Mouse (Mus musculus) embryonic facial prominence, embryonic 13.5 days (tissue): ENCODE results near the gene Gpx1. TPM values are rescaled to one million over a fixed set of nuclear protein-coding genes. Genes with fewer than 3 reads are reported as not detected.

Experiments used
- ATAC-seq: fragments of 200-750 bp; cut with Nextera tagmentation; 2 replicates; pipeline ENCODE4 v1.8.0; 2017; ENCODE audit warnings: low read depth; ENCODE audit not compliant: insufficient number of reproducible peaks, insufficient read depth, low FRiP score, low TSS enrichment
- H3K27ac ChIP-seq: fragments of 300-500 bp; sonication (generic); 2 replicates; pipeline ENCODE4 v1.5.1; 2015; ENCODE audit warnings: moderate library complexity, mild to moderate bottlenecking, inconsistent platforms
- H3K27me3 ChIP-seq: fragments of 300-500 bp; sonication (generic); 2 replicates; pipeline ENCODE4 v1.6.1; 2015; ENCODE audit warnings: mild to moderate bottlenecking, inconsistent platforms
- H3K36me3 ChIP-seq: fragments of 300-500 bp; sonication (generic); 2 replicates; pipeline ENCODE4 v1.6.1; 2015; ENCODE audit warnings: mild to moderate bottlenecking, inconsistent platforms
- H3K4me1 ChIP-seq: fragments of 300-500 bp; sonication (generic); 2 replicates; pipeline ENCODE4 v1.6.1; 2015; ENCODE audit warnings: inconsistent platforms
- H3K4me2 ChIP-seq: fragments of 300-500 bp; sonication (generic); 2 replicates; pipeline ENCODE4 v1.6.1; 2015; ENCODE audit warnings: moderate library complexity, mild to moderate bottlenecking, inconsistent platforms
- H3K4me3 ChIP-seq: fragments of 300-500 bp; sonication (generic); 2 replicates; pipeline ENCODE4 v1.5.1; 2015; ENCODE audit warnings: mild to moderate bottlenecking, inconsistent platforms
- H3K9ac ChIP-seq: fragments of 300-500 bp; sonication (generic); 2 replicates; pipeline ENCODE4 v1.6.1; 2015; ENCODE audit warnings: mild to moderate bottlenecking, inconsistent platforms
- H3K9me3 ChIP-seq: fragments of 300-500 bp; sonication (generic); 2 replicates; pipeline ENCODE4 v1.6.1; 2016; ENCODE audit warnings: inconsistent platforms
- WGBS: fragments of 180-500 bp; shearing (Covaris S2); methylation state at CpG from one replicate; pipeline ENCODE4 v1.1.7; 2015; ENCODE audit warnings: mixed read lengths; 5-methylcytosine and 5-hydroxymethylcytosine counted together
- polyA plus RNA-seq: library from polyadenylated mRNA; unstranded; fragments of >200 nt; fragmentation: Nextera tagmentation; extraction: Ambion mirVana; gene quantifications from 2 replicates; pipeline ENCODE4 v1.2.1, GENCODE M21; 2015

The Gpx1 gene
- polyA plus RNA-seq, 1 experiment from 2014 or later = 775 TPM

DNA sequence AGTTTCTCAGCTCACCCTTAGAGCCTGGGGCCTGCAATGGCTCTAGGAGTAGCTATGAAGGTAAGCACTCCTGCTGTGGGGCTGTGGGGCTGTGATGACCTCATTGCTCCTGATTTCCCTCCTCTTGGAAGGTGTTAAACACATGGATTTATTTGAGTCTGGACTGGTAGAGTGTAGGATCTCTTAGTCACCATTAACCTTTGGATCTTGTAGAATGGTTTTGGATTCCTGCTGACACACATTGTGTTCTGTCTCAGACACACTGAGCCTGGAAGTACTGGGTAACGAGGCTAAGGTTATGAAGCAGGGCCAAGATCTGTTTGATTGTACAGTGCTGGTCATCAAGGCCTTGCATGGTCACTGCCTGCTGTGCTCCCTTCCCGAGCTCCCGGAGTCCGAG is 40.6 kb downstream of the Gpx1 start:
- Histone ChIP-seq H3K4me1 (no peaks in the 10 kb centered on the region), H3K4me3 (no peak overlapping the region), H3K36me3 (peaks cover 95% of the 10 kb centered on the region), H3K27ac (no peak overlapping the region), H3K9ac (no peak overlapping the region), H3K27me3 (no peaks in the 10 kb centered on the region), H3K4me2 (no peak overlapping the region), H3K9me3 (no peaks in the 10 kb centered on the region)
- ATAC-seq = no peak
- WGBS = 87% methylated on average over 4 of the region's 4 CpGs

DNA sequence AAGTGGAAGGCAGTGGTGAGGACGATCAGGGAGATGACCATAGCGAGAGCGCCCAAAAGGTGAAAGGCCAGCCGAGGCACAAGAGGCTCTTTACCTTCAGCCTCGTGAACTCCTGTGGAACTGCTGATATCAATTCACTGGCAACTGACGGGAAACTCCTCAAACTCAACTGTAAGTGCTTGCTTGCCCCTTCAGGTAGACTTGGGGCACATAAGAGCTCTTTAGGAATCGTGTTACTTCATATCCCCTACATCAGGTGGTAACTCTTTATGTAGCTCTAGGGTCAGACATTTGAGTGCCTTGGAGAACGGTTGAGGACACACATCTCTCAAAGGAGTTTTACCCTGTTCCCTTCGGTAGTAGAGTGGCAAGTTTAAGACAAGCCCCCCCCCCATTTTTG is 42.7 kb downstream of the Gpx1 start:
- Histone ChIP-seq H3K36me3 (peaks cover 94% of the 10 kb centered on the region), H3K27me3 (no peaks in the 10 kb centered on the region), H3K9ac (no peak overlapping the region), H3K4me2 (no peak overlapping the region), H3K4me3 (no peak overlapping the region), H3K4me1 (no peaks in the 10 kb centered on the region), H3K9me3 (no peaks in the 10 kb centered on the region), H3K27ac (no peak overlapping the region)
- 94% methylated on average over 9 of the region's 9 CpGs for WGBS
- no peak for ATAC-seq

DNA sequence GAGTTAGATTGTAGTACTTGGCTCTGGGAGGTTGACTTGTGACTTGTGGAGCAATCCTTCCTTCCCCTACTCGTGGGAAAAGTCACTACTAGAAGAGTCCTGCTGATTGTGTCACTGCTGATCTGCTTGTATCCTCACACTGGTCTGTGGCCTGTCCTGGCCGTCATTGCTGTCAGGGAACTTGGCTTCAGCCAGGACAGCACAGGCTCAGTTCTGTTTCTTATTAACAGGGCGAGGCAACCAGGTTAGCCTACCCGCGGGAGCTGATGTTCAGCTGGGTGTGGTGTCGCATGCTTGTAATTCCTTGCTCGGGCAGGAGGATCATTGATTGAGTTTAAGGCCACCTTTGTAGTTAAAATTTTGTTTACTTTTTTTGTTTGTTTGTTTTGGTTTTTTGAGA is 46.3 kb downstream of the Gpx1 start:
- 59% methylated on average over 7 of the region's 7 CpGs for WGBS
- Histone ChIP-seq H3K27me3 (no peaks in the 10 kb centered on the region), H3K27ac (no peak overlapping the region), H3K4me2 (no peak overlapping the region), H3K4me3 (no peak overlapping the region), H3K9ac (no peak overlapping the region), H3K4me1 (no peaks in the 10 kb centered on the region), H3K9me3 (no peaks in the 10 kb centered on the region), H3K36me3 (peaks cover 93% of the 10 kb centered on the region)
- ATAC-seq = no peak

DNA sequence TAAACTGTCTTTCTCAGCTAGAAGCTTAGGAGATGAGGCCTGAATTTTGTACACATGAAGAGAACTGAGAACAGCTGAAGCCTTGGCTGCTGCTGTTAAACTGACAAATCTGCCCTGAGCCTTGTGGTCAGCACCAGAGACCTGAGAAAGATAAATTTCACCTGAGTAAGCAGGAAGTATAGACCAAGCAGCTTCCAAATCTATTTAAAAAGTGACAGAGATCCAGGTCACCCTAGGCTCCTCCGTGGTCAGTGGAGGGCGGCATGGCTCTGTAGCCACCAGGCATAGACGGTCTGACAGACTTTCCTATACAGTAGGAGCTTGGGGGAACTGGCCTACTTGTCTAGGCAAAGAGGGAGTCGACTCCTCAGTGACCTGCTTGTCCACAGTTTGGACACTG is 48.1 kb downstream of the Gpx1 start:
- no peak overlapping the region for H3K4me2 ChIP-seq
- H3K27me3 ChIP-seq = no peaks in the 10 kb centered on the region
- no peak overlapping the region for H3K4me3 ChIP-seq
- no peaks in the 10 kb centered on the region for H3K4me1 ChIP-seq
- 87% methylated on average over 4 of the region's 4 CpGs for WGBS
- no peak for ATAC-seq
- peaks cover 92% of the 10 kb centered on the region for H3K36me3 ChIP-seq
- no peaks in the 10 kb centered on the region for H3K9me3 ChIP-seq
- H3K9ac ChIP-seq = no peak overlapping the region
- H3K27ac ChIP-seq = no peak overlapping the region

DNA sequence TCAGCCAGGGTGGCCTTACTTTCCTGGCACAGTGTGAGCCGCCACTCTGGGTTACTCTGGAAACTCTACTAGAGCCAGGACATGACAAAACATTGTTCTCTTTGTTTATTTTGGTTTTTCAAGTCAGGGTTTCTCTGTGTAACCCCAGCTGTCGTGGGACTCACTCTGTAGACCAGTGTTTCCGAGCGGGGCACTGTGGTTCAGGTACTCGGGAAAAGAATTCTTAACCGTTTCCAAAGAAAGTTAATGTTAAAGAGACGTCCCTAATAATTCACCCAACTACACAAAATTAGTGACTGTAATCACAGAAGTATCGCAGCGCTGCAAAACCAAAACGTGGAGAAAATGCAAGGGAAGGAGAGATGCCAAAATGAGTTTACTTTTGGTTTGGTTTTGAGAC is 49.9 kb downstream of the Gpx1 start:
- ATAC-seq = no peak
- no peaks in the 10 kb centered on the region for H3K4me1 ChIP-seq
- peaks cover 92% of the 10 kb centered on the region for H3K36me3 ChIP-seq
- H3K4me2 ChIP-seq = no peak overlapping the region
- H3K27ac ChIP-seq = no peak overlapping the region
- H3K9me3 ChIP-seq = no peaks in the 10 kb centered on the region
- H3K9ac ChIP-seq = no peak overlapping the region
- no peaks in the 10 kb centered on the region for H3K27me3 ChIP-seq
- H3K4me3 ChIP-seq = no peak overlapping the region
- WGBS = 85% methylated on average over 10 of the region's 10 CpGs

DNA sequence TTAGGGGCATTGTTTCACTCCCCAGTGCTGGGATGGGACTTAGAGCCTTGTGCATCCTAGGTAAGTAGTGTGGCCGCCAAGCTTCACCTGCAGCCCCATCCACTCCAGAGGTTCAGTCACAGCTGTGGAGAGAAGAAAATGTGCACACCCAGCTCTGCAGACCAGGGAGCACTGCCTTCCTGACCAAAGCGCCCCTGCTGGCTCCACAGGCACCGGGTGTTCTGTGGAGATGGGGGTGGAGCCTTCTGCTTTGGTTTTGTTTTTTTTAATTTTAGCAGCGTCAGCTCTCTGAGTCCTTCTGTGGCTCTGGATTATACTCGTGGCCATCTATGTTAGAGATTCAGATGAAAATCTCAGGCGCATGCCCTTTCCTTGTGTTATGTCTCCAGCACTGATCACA is 50.5 kb downstream of the Gpx1 start:
- WGBS = 83% methylated on average over 6 of the region's 6 CpGs
- H3K36me3 ChIP-seq = peaks cover 92% of the 10 kb centered on the region

More for the DNA sequence above, 50.5 kb downstream of the Gpx1 start:
- no peak overlapping the region for H3K27ac ChIP-seq
- no peaks in the 10 kb centered on the region for H3K4me1 ChIP-seq
- no peak overlapping the region for H3K4me3 ChIP-seq
- H3K27me3 ChIP-seq = no peaks in the 10 kb centered on the region
- ATAC-seq = no peak
- H3K9ac ChIP-seq = no peak overlapping the region
- no peak overlapping the region for H3K4me2 ChIP-seq
- no peaks in the 10 kb centered on the region for H3K9me3 ChIP-seq

Other genes starting within 250 kb of the Gpx1 start
- gene Apeh, start 244.3 kb upstream of the Gpx1 start, polyA plus RNA-seq = 40.8 and 45.6 TPM in 2 replicates
- 0.63 and 0.69 TPM in 2 replicates for gene Bsn, start 148.5 kb upstream of the Gpx1 start, polyA plus RNA-seq
- gene Dag1, start 74.9 kb upstream of the Gpx1 start, polyA plus RNA-seq = 52.6 and 54.7 TPM in 2 replicates
- gene Nicn1, start 48.5 kb upstream of the Gpx1 start, polyA plus RNA-seq = 48.9 and 50.1 TPM in 2 replicates
- 12.5 and 15.3 TPM in 2 replicates for gene Amt, start 42.0 kb upstream of the Gpx1 start, polyA plus RNA-seq
- 437 and 448 TPM in 2 replicates for gene Rhoa, start 32.8 kb upstream of the Gpx1 start, polyA plus RNA-seq
- 31.5 and 34.2 TPM in 2 replicates for gene Tcta, start 32.7 kb upstream of the Gpx1 start, polyA plus RNA-seq
- gene Usp4, start 8.9 kb downstream of the Gpx1 start, polyA plus RNA-seq = 106 and 110 TPM in 2 replicates
- 1.1 TPM in 2 replicates for gene 1700102P08Rik, start 53.9 kb downstream of the Gpx1 start, polyA plus RNA-seq
- gene Ccdc36, start 89.6 kb downstream of the Gpx1 start, polyA plus RNA-seq = 1.3 and 1.6 TPM in 2 replicates
- gene BC048562, start 97.6 kb downstream of the Gpx1 start, polyA plus RNA-seq = not detected in 2 replicates
- gene Ccdc71, start 121.6 kb downstream of the Gpx1 start, polyA plus RNA-seq = 60.4 and 64.3 TPM in 2 replicates
- gene Klhdc8b, start 122.7 kb downstream of the Gpx1 start, polyA plus RNA-seq = 36.5 and 42.8 TPM in 2 replicates
- gene Lamb2, start 140.8 kb downstream of the Gpx1 start, polyA plus RNA-seq = 51.1 and 63.2 TPM in 2 replicates
- gene Usp19, start 151.7 kb downstream of the Gpx1 start, polyA plus RNA-seq = 75.9 and 77.2 TPM in 2 replicates
- gene Qars, start 168.8 kb downstream of the Gpx1 start, polyA plus RNA-seq = 116 and 124 TPM in 2 replicates
- 123 and 128 TPM in 2 replicates for gene Qrich1, start 177.9 kb downstream of the Gpx1 start, polyA plus RNA-seq
- gene Impdh2, start 221.4 kb downstream of the Gpx1 start, polyA plus RNA-seq = 191 and 227 TPM in 2 replicates
- gene Ndufaf3, start 228.5 kb downstream of the Gpx1 start, polyA plus RNA-seq = 42.3 and 50.4 TPM in 2 replicates
- gene Dalrd3, start 231.0 kb downstream of the Gpx1 start, polyA plus RNA-seq = 176 and 185 TPM in 2 replicates
- gene Wdr6, start 239.8 kb downstream of the Gpx1 start, polyA plus RNA-seq = 140 and 147 TPM in 2 replicates